Mouse (Mus musculus): ENCODE data around the gene Sppl3.

- peak; percentile 88 for TF ChIP-seq CTCF (IDR thresholded peaks at IDR 0.05; ENCODE audit: borderline replicate concordance, control insufficient read depth, extremely low read depth, insufficient read depth, low read length, poor library complexity)
- no peak for TF ChIP-seq POLR2A (IDR thresholded peaks at IDR 0.05; ENCODE audit: control insufficient read depth, extremely low read depth, insufficient read depth, low read length, poor library complexity)
These were observed 31.5 kb upstream of the Sppl3 start for GRCm38 (mm10) chr5:114979250-114980121.
